Mouse (Mus musculus) naive thymus-derived CD4-positive, alpha-beta T cell, adult 2 months (primary cell): ENCODE results near the gene Tspan10.

Experiments used
- DNase-seq: peaks from one replicate; pipeline ENCODE4 v3.0.0-alpha.2; 2011; ENCODE audit warnings: low read depth

Tspan10 gene

DNA sequence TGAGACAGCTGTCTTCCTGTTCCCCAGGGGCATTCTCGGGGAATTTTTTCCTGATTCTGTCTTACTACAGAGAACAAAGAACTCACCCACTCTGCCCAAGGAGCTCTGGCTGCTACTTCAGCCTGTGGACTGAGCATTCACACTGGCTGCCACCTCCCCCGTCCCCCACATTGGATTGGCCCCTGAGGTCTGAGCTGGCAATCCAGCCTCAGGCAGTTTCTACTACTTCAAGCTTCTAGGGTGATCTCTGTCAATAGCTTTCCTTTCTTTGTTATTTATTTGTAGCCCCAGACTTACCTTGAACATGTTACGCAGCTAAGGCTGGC, 50.4 kb downstream of the Tspan10 start:
- DNase-seq: no peak

DNA sequence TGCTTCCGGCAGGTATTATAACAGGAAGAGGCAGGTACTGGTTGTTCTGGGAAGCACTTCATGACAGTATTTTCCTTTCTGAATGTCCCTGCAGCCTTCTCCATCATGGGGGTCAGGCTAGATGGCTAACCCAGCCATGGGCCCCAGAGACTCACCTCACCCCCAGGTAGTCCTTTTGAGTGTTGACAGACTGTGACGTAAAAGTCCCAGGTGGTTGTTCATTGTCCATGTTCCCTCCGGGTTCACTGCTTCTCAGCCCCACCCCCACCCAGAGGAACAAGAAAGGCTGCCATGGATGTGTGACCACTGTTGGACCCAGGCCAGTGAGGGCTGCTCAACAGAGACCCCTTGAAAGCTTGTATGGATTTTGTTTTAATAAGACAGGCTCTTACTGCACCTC, 50.9 kb downstream of the Tspan10 start:
- DNase-seq: no peak

DNA sequence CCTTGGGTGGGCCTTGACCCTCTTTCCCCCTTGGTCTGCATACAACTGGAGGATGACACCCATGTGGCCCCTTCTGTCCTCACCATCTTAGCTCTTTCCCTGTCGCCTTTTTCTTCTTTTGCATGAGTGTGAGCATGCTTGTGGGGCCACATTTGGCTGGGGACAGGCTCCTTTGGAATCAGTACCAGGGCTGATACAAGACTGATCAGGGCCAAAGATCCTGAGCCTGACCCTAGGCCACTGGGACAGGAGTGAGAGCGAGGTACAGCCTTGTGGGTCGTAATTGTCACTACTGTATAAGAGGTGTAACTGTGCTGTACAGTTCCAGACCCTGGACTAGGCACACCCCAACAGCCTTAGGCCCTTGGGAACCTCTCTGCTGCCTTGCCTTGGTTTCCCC, 51.5 kb downstream of the Tspan10 start:
- no peak for DNase-seq
